Mouse (Mus musculus) limb, embryonic 11.5 days (tissue): ENCODE measurements around the gene Usp20. TPM values are rescaled to one million over a fixed set of nuclear protein-coding genes. Genes with fewer than 3 reads are reported as not detected.

Experiments
- ATAC-seq: fragments of 200-750 bp; cut with Nextera tagmentation; 2 replicates; pipeline ENCODE4 v1.8.0; 2017; ENCODE audit warnings: low read depth; ENCODE audit not compliant: insufficient number of reproducible peaks, low FRiP score, low TSS enrichment
- DNase-seq: peaks from one replicate; pipeline ENCODE4 v3.0.0-alpha.2; 2015; ENCODE audit warnings: low spot score
- H3K27ac ChIP-seq: fragments of 300-500 bp; sonication (generic); replicated peaks from 2 replicates; pipeline ENCODE4 v1.5.1; 2014; ENCODE audit warnings: low read depth, mild to moderate bottlenecking, low read length
- H3K27me3 ChIP-seq: fragments of 300-500 bp; sonication (generic); 2 replicates; pipeline ENCODE4 v1.6.1; 2014; ENCODE audit warnings: mild to moderate bottlenecking, low read length, mixed read lengths; ENCODE audit not compliant: control insufficient read depth, insufficient read depth
- H3K36me3 ChIP-seq: fragments of 300-500 bp; sonication (generic); 2 replicates; pipeline ENCODE4 v1.6.1; 2014; ENCODE audit warnings: mild to moderate bottlenecking, low read length, moderate library complexity, mixed read lengths; ENCODE audit not compliant: control insufficient read depth, insufficient read depth
- H3K4me1 ChIP-seq: fragments of 300-500 bp; sonication (generic); 2 replicates; pipeline ENCODE4 v1.6.1; 2014; ENCODE audit warnings: low read length, mixed read lengths; ENCODE audit not compliant: control insufficient read depth, insufficient read depth
- H3K4me2 ChIP-seq: fragments of 300-500 bp; sonication (generic); 2 replicates; pipeline ENCODE4 v1.6.1; 2014; ENCODE audit warnings: low read depth, mild to moderate bottlenecking, moderate library complexity; ENCODE audit not compliant: severe bottlenecking
- H3K4me3 ChIP-seq: fragments of 300-500 bp; sonication (generic); 2 replicates; pipeline ENCODE4 v1.5.1; 2014; ENCODE audit warnings: low read depth, low read length
- H3K9ac ChIP-seq: fragments of 300-500 bp; sonication (generic); 2 replicates; pipeline ENCODE4 v1.6.1; 2014; ENCODE audit warnings: mild to moderate bottlenecking, low read length
- H3K9me3 ChIP-seq: fragments of 300-500 bp; sonication (generic); 2 replicates; pipeline ENCODE4 v1.6.1; 2016; ENCODE audit warnings: low read length; ENCODE audit not compliant: control insufficient read depth
- WGBS: fragments of 180-500 bp; shearing (Covaris S2); extraction: QIAGEN DNeasy Blood & Tissue Kit; methylation state at CpG from one replicate; pipeline ENCODE4 v1.1.7; 2014; 5-methylcytosine and 5-hydroxymethylcytosine counted together
- polyA plus RNA-seq: library from polyadenylated mRNA; unstranded; fragments of >200 nt; fragmentation: Nextera tagmentation; extraction: Ambion mirVana; gene quantifications from 2 replicates; pipeline ENCODE4 v1.2.1, GENCODE M21; 2014

The Usp20 gene
- polyA plus RNA-seq, 1 experiment from 2014 or later: 9.6 TPM

DNA sequence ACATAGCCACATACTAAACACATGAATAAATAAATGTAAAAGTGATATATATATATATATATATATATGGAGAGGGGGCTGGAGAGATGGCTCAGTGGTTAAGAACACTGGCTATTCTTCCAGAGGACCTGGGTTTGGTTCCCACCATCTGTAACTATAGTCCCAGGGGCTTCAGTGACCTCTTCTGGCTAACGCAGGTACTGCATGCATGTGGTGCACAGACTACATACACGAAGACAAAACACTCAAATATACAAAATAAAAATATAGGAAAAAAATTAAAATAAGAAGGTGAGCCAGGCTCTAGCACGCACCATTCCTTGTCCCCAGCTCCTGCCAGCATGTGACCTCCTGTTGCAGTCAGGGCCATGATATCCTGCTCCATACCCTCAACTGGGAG lies 74.0 kb downstream of the Usp20 start:
- Histone ChIP-seq H3K4me1 (no peaks in the 10 kb centered on the region), H3K9ac (no peak overlapping the region), H3K36me3 (peaks cover 5% of the 10 kb centered on the region; the same call in 1 of the 2 replicates), H3K27me3 (no peaks in the 10 kb centered on the region), H3K9me3 (no peaks in the 10 kb centered on the region), H3K4me3 (no peak overlapping the region), H3K27ac (no peak overlapping the region), H3K4me2 (no peak overlapping the region)
- WGBS: 99% methylated on average over 3 of the region's 3 CpGs
- ATAC-seq (no peak), DNase-seq (no peak)

GRCm38 (mm10) chr2:31057549-31058177 lies 75.6 kb downstream of the Usp20 start:
- H3K27ac ChIP-seq: no peak overlapping the region
- WGBS: 94% methylated on average over 6 of the region's 6 CpGs
- H3K4me1 ChIP-seq: no peaks in the 10 kb centered on the region
- H3K4me3 ChIP-seq: no peak overlapping the region
- ATAC-seq (no peak), DNase-seq (no peak)
- no peak overlapping the region for H3K9ac ChIP-seq
- H3K36me3 ChIP-seq: peaks cover 5% of the 10 kb centered on the region; the same call in 1 of the 2 replicates
- no peak overlapping the region for H3K4me2 ChIP-seq
- no peaks in the 10 kb centered on the region for H3K27me3 ChIP-seq
- no peaks in the 10 kb centered on the region for H3K9me3 ChIP-seq

GRCm38 (mm10) chr2:31058443-31058842 lies 76.4 kb downstream of the Usp20 start:
- ATAC-seq (no peak), DNase-seq (no peak)
- no peak overlapping the region for H3K4me2 ChIP-seq
- H3K27me3 ChIP-seq: no peaks in the 10 kb centered on the region
- H3K4me3 ChIP-seq: no peak overlapping the region
- WGBS: 86% methylated on average over 4 of the region's 4 CpGs
- no peak overlapping the region for H3K9ac ChIP-seq
- no peaks in the 10 kb centered on the region for H3K9me3 ChIP-seq
- no peaks in the 10 kb centered on the region for H3K4me1 ChIP-seq
- no peak overlapping the region for H3K27ac ChIP-seq
- H3K36me3 ChIP-seq: peaks cover 5% of the 10 kb centered on the region; the same call in 1 of the 2 replicates

GRCm38 (mm10) chr2:31060271-31060670 lies 78.2 kb downstream of the Usp20 start:
- H3K4me2 ChIP-seq: no peak overlapping the region
- ATAC-seq: no peak
- no peak for DNase-seq
- H3K9me3 ChIP-seq: no peaks in the 10 kb centered on the region
- peaks cover 2% of the 10 kb centered on the region; the same call in 1 of the 2 replicates for H3K36me3 ChIP-seq
- H3K27ac ChIP-seq: no peak overlapping the region
- no peak overlapping the region for H3K4me3 ChIP-seq
- H3K4me1 ChIP-seq: no peaks in the 10 kb centered on the region
- WGBS: 87% methylated on average over 1 of the region's 1 CpGs
- no peak overlapping the region for H3K9ac ChIP-seq
- H3K27me3 ChIP-seq: no peaks in the 10 kb centered on the region

DNA sequence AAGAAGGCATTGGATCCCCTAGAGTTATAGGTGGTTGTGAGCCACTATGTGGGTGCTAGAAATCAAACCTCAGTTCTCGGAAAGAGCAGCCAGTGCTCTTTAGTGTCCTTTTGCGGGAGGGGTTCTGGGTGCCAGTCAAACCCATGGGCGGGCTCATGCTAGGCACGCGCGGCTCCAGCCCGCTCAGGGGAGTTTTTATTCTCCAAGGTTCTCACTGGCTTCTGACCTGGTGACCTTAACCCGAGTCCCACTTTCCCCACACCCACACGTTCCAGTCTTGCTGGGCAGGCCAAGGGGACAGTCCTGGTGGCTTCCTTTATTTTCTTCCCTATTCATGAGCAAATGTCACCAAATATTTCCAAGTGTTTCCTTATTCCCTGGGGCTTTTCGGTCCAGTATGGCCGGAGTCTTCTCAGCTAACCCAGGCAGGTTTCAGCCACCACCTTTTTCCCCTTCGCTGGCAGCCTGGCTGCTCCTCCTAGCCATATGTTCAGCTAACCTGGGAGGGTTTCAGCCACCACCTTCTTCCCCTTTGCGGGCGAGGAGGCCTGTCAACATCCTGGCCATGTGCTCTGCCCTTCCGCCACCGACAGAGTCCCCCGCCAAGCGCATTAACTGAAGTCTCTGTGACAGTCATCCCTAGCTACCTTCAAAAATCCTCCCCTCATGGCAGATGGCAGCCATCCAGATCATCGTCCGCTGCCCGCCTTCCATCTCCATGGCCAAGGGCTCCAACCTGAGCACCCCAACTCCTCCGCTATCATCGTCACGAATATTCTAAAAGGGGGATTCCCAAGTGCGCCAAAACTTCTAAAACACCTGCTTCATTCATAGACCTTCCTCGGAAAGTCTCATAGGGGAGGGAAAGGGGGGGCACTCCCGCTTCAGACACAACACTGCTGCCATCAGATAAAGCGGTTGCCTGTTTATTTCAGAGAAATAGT lies 79.0 kb downstream of the Usp20 start:
- H3K4me3 ChIP-seq: no peak overlapping the region
- no peaks in the 10 kb centered on the region for H3K4me1 ChIP-seq
- H3K27me3 ChIP-seq: no peaks in the 10 kb centered on the region
- peaks cover 2% of the 10 kb centered on the region; the same call in 1 of the 2 replicates for H3K36me3 ChIP-seq
- ATAC-seq (no peak), DNase-seq (no peak)
- no peak overlapping the region for H3K27ac ChIP-seq
- no peak overlapping the region for H3K9ac ChIP-seq
- no peaks in the 10 kb centered on the region for H3K9me3 ChIP-seq
- H3K4me2 ChIP-seq: no peak overlapping the region
- WGBS: 86% methylated on average over 28 of the region's 28 CpGs

DNA sequence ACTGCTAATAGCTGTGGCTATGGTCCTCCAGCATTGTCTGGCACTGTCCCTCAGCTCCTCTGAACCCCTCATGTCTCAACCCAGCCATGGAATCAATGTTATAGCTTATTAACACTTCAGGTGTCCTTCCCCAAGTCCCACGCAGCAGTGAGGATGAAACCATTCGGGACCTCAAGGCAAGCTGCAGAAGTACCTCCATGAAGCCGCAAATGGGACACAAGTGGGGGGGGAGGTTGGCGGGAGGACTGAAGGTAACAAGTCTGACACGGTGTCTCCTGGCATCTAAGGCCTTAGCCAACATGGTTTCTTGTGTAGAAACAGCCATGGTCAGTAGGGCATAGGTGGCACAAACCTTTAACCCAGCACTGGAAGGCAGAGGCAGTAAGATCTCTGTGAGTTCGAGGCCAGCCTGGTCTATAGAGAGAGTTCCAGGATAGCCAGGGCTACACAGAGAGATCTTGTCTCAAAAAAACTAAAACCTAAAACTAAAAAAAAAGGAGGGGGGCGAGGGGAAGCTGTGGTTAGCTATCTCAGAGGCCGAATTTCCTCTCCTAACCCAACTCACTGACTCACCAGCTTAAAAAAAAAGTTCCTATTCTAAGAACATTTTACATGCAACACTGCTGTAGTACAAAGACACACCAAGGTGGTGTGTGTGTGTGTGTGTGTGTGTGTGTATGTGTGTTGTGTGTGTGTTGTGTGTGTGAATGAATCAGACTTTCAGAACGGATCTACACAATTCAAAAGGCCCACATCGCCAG lies 80.0 kb downstream of the Usp20 start:
- no peak for DNase-seq
- WGBS: 91% methylated on average over 10 of the region's 10 CpGs
- no peaks in the 10 kb centered on the region for H3K36me3 ChIP-seq
- H3K4me3 ChIP-seq: no peak overlapping the region
- no peak overlapping the region for H3K9ac ChIP-seq
- no peaks in the 10 kb centered on the region for H3K9me3 ChIP-seq
- H3K27ac ChIP-seq: no peak overlapping the region
- no peaks in the 10 kb centered on the region for H3K27me3 ChIP-seq
- no peak for ATAC-seq
- no peaks in the 10 kb centered on the region for H3K4me1 ChIP-seq
- H3K4me2 ChIP-seq: no peak overlapping the region

DNA sequence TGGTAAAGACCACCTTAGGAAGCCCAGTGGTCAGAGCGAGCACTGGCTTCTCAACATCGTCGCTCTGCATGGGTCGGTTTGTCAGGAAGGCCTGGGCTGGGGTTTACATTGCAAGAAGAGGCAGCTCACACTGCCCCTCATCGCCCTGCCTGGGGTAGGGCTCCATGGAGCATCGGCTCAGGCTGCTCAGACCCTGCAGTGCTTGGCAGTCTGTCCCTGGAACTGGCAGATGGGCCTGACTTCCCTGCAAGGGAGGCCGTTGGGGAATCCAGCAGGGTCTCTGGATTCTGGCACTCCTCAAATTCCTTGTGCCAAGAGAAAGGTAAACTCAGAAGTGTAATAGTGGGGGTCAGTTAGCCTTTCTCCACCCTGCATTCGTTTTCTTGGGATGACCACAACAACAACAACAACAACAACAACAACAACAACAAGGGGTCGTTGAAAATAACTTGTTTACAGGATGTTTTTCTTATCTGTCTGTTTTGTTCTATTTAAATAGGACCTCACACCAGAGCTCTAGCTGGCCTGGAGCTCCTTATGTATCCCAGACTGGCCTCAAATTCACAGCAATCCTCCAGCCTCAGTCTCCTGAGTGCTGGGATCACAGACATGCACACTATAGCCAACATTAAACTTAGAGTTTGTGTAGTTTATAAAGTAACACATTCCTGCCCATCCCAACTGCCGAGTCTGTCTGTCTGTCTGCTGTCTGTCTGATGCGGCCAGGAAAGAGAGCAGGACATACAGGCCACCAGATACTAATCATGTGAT lies 84.1 kb downstream of the Usp20 start:
- Histone ChIP-seq H3K36me3 (no peaks in the 10 kb centered on the region), H3K9ac (no peak overlapping the region), H3K4me2 (no peak overlapping the region), H3K4me1 (peaks cover 11% of the 10 kb centered on the region), H3K4me3 (no peak overlapping the region), H3K27ac (no peak overlapping the region), H3K27me3 (no peaks in the 10 kb centered on the region), H3K9me3 (no peaks in the 10 kb centered on the region)
- ATAC-seq: no peak
- 81% methylated on average over 11 of the region's 11 CpGs for WGBS
- no peak for DNase-seq
